Mouse (Mus musculus) heart, adult 8-10 months (tissue): ENCODE measurements around the gene Slc25a14. TPM values are rescaled to one million over a fixed set of nuclear protein-coding genes. Genes with fewer than 3 reads are reported as not detected.

Experiments
- microRNA-seq: library from miRNA; unstranded; fragments of <30 nt; microRNA quantifications from one replicate; pipeline ENCODE4 v1.2.0, GENCODE M21; 2022
- total RNA-seq, 4 experiments: library from RNA; stranded (reverse); gene quantifications; 2 replicates each; pipeline ENCODE4 v1.2.4; 2022

Slc25a14 gene
- total RNA-seq, 4 experiments from 2014 or later, result 1.4 to 2.8 (median 2.2) TPM

Small RNAs within 50 kb of the gene (microRNA-seq; reads per million reads assigned to microRNA genes)
- not detected for gene Gm27828

Other genes starting within 250 kb of the Slc25a14 start
- gene Elf4, start 160.3 kb upstream of the Slc25a14 start, total RNA-seq, result 1 to 10 TPM; 3.4 to 6.1 (median 4.2) TPM
- 100 to 1,000 TPM in 1 of 4 experiments, 10 to 100 TPM in 3; 88.6 to 105 (median 94.1) TPM for gene Aifm1, start 109.8 kb upstream of the Slc25a14 start, total RNA-seq
- under 1 TPM in 3 of 4 experiments, not detected in 1; 0.28 to 0.40 (median 0.31) TPM for gene Rab33a, start 104.1 kb upstream of the Slc25a14 start, total RNA-seq
- gene Zfp280c, start 28.9 kb upstream of the Slc25a14 start, total RNA-seq, result 1 to 10 TPM; 3.4 to 6.0 (median 5.3) TPM
- gene Gpr119, start 51.1 kb downstream of the Slc25a14 start, total RNA-seq, result not detected
- gene Rbmx2, start 71.6 kb downstream of the Slc25a14 start, total RNA-seq, result 1 to 10 TPM; 1.7 to 2.4 (median 1.9) TPM